Mouse (Mus musculus) T-helper 17 cell (primary cell): ENCODE results near the gene Sh3tc1.

Experiments used
- in situ Hi-C, 2 experiments: fragments of 300-600 bp; cut with MboI, MseI; formaldehyde crosslinking; loops; 1 replicate in 1 of 2; 2 replicates in 1 of 2; pipeline ENCODE4 v1.15.1; 2025; ENCODE audit warnings: high pct_unique_total_duplicates in 2 of 2

Gene Sh3tc1

DNA sequence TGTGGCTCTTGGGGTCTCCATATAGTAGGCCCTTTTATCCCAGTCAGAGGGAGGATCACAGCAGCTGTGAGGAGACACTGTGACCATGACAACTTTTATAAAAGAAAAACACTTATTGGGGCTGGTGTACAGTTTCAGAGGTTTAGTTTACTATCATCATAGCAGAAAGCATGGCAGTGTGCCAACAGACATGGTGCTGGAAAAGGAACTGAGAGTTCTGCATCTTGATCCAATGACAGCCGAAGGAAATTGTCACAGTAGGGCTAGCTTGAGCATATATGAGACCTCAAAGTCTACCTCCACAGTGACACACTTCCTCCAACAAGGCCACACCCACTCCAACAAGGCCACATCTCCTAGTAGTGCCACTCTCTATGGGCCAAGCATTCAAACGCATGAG is 50.9 kb downstream of the Sh3tc1 start:
- in situ Hi-C loops, result no loop called here

DNA sequence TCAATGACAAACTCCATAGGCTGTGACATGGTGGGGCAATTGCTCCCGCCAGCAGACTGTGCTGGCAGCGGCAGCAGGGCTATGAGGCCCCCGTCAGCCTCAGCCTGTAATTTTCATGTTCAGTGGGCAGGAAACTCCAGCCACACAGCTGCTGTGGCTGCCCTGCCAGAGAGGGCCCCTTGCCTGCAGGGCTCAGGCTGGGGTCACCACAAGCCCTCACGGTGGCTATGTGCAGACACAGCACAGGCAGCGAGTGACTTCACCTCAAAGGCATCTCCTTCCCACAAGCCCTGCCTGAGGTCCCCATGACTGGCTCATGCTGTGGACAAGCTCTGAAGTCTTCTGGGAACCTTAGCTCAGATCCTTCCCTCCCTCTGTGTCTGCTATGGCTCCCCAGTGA is 52.7 kb downstream of the Sh3tc1 start:
- in situ Hi-C loops, result no loop called here

- in situ Hi-C loops, result no loop called here
Observed at GRCm38 (mm10) chr5:35686336-35686735, 53.5 kb downstream of the Sh3tc1 start.

DNA sequence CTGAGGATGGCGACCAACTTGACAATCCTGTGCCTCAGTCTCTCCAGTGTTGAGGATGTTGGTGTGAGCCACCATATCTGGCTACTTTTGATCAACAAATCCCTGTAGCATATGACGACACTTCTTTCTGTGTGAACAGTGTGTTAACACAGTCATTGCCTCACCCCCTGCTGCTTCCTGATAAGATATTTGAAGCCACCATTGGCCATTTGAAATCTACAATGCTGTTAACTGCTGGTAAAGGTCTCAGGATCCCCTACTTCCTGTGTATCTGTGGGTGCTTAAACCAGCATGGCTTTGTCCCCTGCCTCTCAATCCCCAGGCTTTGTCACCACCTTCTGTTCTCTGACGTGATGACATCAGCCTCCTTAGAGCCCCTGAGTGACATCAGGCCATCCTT is 54.7 kb downstream of the Sh3tc1 start:
- in situ Hi-C loops, result no loop called here

DNA sequence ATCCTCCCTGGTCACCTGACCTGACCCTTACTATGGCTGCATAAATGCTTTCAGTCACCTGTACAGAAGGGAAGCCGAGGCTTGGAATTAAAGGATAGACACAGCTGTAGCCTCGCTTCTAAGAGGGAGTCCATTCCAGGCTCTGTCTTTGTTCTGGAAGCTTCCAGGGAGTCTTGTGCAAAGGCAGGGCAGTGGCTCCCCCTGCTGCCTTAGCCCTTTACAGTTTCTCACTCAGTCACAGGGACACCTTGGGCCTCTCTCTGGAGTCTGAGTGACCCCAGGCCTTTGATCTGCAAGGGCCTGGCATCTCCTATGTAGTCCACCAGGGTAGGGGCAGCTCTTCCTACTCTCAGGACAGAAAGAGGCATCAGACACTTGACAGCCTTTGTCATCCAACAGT is 58.8 kb downstream of the Sh3tc1 start:
- in situ Hi-C loops, result no loop called here

- in situ Hi-C loops, result no loop called here
Observed at GRCm38 (mm10) chr5:35679256-35680155, 60.3 kb downstream of the Sh3tc1 start, which contains the start of gene Htra3. Gene Htra3 (minus strand): TSS chr5:35679782.

DNA sequence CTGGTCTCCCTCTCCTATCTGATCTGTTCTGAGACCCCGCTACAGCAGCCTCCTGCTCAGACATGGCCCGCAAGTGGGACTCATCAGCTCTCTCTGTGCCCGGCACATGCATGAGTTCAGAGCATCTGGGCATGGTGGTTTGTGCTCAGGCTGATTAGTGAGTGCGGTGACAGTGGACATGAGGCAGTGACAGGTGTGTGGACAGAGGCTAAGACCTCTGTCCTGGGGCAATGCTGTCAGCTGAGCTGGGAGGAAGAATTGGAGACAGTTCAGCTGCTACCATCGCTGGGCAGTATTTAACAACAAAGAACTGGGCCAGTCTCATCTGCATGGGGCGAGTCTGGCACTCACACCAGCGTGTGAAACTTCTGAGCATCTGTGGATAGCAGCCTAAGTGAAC is 62.8 kb downstream of the Sh3tc1 start:
- in situ Hi-C loops, result no loop called here

DNA sequence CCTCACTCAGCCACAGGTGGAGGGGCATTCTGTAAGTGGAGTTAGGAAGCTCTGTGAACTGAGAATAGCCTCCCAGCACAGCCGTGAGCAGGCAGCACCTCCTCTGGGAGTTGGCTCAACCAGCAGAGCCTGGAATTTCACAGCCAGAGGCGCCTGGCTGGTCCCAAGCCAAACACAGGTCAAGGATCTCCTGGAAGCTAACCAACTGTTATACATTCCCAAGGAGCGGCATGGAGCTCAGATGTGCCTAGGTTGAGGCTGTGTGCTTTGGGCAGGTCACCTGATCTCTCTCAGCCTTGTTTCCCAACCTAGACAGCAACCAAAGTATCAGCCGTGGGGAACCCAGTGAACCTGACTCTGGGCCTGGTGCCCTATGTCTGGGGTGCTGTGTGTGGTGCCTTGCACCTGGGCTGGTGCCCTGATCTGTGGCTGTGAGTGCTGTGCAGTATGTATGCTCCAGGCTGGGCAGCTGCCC is 65.7 kb downstream of the Sh3tc1 start:
- in situ Hi-C loops, result no loop called here

GRCm38 (mm10) chr5:35673086-35673485 is 66.7 kb downstream of the Sh3tc1 start:
- in situ Hi-C loops, result no loop called here

DNA sequence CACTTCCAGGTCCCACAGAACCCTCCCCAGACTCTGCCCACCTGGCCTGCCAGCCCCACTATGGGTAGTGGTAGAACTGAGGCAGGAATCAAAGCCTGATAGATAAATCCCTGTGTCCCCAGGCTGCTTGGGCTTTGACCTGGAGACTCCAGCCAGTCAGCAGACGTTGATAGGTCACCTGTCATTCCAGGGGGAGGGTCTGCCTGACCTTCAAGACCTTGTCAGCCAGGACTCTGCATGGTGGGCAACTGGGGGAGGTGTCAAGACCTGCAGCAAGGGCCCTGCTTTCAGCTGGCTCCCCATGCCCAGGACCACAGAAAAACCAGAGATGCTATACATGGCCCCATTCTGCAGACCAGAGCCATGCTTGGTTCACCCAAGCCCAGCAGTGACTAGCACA is 67.2 kb downstream of the Sh3tc1 start:
- in situ Hi-C loops, result no loop called here

- in situ Hi-C loops, result no loop called here
Observed at GRCm38 (mm10) chr5:35671474-35671891, 68.3 kb downstream of the Sh3tc1 start.

DNA sequence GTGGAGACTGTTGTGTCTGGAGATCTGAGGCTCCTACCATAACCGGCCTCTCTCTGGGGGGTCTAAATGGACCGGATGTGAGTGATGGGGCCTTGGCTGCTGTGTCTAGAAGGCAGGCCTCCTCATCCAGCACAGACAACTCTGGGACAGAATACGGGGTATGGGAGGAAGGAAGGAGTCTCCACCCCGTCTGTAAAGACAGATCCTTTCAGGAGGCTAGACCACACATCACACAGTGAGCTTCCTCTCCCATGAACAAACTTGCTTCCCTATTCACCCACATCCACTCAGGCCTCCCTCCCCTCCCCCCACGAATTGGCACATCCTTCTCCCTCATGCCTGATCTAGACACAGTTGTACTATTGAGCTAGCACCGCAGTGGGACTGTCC is 69.4 kb downstream of the Sh3tc1 start:
- in situ Hi-C loops, result no loop called here

DNA sequence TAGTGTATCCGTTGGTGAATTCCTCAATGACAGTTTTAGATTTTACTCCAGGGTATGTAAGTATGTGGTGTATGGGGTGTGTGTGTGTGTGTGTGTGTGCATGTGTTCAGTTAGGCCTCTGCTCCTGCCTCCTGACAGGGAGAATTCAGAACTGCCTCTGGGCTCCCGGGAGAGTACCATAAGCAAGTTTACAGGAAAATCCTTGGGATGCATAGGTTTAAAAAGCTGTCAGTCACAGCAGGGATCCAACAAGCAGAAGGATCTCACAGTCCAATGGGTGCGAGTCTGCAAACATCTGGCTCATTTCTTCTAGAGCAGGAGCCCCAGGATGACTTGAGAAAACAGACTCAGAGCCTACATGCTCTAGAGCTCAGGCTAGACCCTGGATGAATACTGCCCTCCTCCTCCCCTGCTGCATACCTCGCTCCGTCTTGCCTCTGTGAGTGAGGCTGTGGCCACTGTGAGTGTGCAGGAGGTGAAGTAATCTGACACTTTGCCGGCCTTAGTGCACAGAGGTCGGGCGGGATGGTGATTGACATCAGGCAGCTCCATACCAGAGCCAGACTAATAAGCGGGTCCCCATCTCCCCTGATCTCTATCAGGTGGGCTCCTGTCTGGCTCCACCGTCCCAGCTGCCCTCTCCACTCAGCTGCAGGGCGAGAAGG is 69.9 kb downstream of the Sh3tc1 start:
- in situ Hi-C loops, result no loop called here

DNA sequence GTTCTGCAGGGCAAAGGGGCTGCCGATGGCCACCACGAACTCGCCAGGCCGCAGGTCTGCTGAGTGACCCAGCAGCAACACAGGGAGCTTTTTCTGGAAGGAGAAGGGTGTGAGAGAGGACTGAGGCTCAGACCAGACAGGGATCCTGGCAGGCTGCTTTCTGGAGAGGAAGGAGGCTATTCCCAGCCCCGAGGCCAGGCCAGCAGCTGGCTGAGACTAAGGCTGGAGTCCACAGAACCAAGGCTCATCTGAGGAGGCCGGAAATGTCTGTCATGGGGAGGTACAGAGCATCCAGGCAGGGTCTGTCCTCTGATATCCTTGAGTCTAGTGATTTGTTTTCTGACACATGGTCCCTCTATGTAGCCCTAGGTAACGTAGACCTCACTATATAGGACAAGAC is 73.6 kb downstream of the Sh3tc1 start:
- in situ Hi-C loops, result no loop called here

DNA sequence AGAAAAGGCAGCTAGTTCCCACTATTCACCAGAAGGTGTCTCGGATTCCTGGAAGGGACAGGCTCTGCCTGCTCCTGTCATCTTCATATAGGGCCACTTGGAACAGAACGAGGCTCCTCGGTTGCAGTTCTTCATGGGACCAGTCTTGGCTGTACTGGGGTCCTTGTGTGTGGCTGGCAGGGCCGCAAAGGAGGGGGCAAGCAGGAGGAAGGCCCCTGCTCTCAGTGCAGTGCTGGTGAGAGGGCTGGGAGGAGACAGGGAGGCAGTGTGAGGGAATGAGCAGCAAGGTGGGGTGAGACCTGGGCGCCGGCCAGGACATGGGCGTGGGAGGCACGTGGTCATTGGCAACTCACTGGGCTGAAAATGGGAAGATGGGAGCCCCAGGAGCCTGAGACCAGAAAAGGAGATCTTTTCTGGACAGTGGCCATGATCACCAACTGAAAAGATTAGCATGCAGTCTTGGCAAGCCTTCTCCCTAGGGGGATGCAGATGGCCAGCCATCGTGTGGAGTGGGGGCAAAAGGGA is 77.7 kb downstream of the Sh3tc1 start:
- in situ Hi-C loops, result no loop called here

DNA sequence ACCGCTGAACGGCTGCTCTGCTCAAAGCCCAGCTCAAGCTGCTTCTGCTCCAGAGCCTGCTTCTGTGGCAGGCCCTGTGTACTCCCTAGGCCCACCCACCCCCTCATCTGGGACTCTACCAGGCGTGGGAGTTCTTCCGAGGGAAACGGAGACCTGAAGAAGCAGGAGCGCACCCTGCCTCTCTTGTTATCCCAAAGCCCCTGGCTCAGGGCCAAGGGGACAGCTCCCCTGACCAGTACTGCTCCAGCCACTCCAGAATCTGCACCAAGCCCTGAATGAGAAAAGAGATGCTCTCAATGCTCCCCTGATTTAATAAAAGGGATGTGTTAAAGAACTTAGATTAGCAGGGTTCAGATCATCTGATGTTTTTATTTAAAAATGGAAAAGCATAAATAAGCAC is 78.6 kb downstream of the Sh3tc1 start:
- in situ Hi-C loops, result no loop called here

DNA sequence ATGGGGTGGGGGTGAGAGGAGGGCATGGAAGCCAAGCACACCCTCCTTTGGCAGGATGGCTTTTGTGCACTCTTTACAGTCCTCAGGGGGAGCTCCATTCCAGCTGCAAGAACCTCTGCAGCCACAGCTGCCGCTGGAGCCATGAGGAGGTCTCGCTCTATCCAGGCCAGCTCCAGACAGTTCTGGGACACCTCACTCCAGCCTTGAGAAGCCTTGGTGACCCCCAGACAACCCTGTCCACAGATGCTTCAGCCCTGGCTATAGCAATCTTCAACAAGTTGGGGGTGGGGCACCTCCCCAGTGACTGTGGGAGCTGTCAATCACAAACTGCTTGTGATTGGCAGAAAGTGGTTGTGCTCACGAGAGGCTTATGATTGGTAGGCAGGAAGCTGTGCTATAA is 80.3 kb downstream of the Sh3tc1 start:
- in situ Hi-C loops, result no loop called here

GRCm38 (mm10) chr5:35655753-35656485 is 83.9 kb downstream of the Sh3tc1 start:
- in situ Hi-C loops, result no loop called here

DNA sequence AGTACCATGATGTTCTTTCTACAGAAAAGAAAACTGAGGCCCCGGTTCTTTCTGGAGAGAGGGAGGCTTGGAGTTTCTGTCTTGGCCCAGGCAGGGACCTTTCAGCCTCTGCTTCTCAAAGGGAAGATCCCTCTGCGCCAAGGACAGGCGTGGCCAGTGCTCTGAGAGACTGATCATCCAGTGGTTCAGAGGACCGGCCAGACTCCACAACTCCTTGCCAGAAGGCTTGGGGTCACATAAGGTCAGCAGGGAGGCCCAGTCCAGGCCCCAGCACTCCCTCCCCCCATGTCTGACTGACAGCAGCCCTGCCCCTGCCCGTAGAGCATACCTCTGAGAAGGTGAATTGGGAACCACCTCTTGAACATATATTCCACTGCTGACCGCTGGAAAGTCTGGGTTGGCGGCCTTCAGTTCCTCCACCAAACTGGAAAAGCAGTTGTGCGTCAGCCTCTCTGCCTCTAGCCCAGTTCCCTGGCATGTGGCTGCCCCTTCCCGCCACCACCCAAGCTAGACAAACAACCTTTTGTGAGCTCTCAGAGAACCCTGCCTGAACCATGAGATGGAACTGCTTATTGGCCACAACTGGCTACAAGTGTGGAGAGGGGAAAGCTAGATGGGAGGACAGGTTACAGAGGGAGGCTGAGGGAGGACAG is 85.9 kb downstream of the Sh3tc1 start:
- in situ Hi-C loops, result no loop called here

- in situ Hi-C loops, result no loop called here
Observed at GRCm38 (mm10) chr5:35652872-35653271, 86.9 kb downstream of the Sh3tc1 start.

DNA sequence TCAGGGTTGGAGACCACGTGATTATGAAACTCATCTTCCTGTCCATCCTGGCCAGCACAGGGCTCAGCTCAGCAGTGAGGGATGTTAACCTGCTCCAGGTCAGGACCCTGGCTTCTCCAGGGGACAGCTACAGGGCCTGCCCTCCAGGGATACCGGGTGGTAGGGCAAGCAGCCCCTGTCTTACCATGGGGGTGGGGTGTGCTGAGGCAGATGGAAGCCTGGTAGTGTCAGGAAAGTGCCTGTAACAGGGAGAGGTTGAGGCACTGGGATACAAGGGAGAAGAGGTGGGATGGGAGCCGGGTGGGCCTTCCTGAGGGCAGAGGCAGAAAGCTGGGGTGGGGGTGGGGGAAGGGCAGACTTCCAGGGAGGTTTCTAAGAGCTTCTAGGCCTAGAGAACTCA is 87.5 kb downstream of the Sh3tc1 start:
- in situ Hi-C loops, result no loop called here
